Mouse (Mus musculus): Measurements from ENCODE around the gene Herc4. TPM values are rescaled to one million over a fixed set of nuclear protein-coding genes. Genes with fewer than 3 reads are reported as not detected.

The Herc4 gene
- polyA plus RNA-seq, 1 experiment, result 7.2 TPM

DNA sequence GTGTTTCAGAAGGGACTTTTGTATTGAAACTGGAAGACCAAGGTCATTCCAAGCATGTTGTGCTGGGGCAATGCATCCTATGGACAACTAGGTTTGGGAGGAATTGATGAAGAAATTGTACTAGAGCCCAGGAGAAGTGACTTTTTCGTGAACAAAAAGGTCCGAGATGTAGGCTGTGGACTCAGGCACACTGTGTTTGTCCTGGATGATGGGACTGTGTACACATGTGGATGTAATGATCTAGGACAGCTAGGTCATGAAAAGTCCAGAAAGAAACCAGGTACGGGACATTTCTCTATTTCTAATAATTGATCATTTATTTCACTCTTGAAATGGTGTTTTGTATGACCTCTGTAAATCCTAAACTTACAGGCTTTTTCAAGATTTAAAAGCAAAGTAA is 2.2 kb downstream of the Herc4 start:
- H3K27me3 ChIP-seq (ENCODE audit: control insufficient read depth, insufficient read depth, low read length), result no peaks in the 10 kb centered on the region
- peaks cover 13% of the 10 kb centered on the region for H3K36me3 ChIP-seq (ENCODE audit: control insufficient read depth, insufficient read depth, low read length)
- 81% methylated on average over 3 of the region's 3 CpGs for WGBS
- peaks cover 7% of the 10 kb centered on the region; the same call in 1 of the 2 replicates for H3K4me1 ChIP-seq (ENCODE audit: control insufficient read depth, insufficient read depth, insufficient read length, low read length)
- TF ChIP-seq CTCF (IDR thresholded peaks at IDR 0.05; ENCODE audit: extremely low read depth, insufficient read length, insufficient replicate concordance, low read depth, low read length), result no peak
- no peak for TF ChIP-seq POLR2A (IDR thresholded peaks at IDR 0.05; ENCODE audit: low read depth, low read length)
- H3K27ac ChIP-seq (ENCODE audit: insufficient read depth, low read depth, low read length), result no peak overlapping the region
- H3K4me3 ChIP-seq (ENCODE audit: low read depth, low read length), result no peak overlapping the region

DNA sequence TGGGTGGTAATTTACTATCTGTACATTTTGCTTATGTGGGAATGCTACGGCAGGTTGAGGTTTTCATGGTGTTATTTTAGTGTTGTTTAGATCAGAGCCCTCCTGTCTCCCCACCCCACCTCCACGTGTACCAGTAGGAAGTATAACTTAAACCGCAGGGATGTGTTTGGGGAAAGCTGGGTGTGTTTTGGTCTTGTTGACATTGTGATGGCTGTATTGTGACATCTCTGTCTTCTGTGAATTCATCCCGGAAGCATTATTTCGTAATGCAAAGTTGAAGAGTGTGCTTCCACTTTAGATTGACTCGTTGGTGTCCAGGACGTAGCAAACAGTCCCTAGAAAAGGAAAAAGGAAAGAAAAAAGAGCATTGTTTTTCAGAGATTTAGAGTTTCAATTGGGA is 3.8 kb downstream of the Herc4 start:
- H3K4me1 ChIP-seq (ENCODE audit: control insufficient read depth, insufficient read depth, insufficient read length, low read length), result peaks cover 7% of the 10 kb centered on the region; the same call in 1 of the 2 replicates
- WGBS, result 53% methylated on average over 7 of the region's 7 CpGs
- TF ChIP-seq CTCF (IDR thresholded peaks at IDR 0.05; ENCODE audit: extremely low read depth, insufficient read length, insufficient replicate concordance, low read depth, low read length), result no peak
- no peak for TF ChIP-seq POLR2A (IDR thresholded peaks at IDR 0.05; ENCODE audit: low read depth, low read length)
- no peaks in the 10 kb centered on the region for H3K27me3 ChIP-seq (ENCODE audit: control insufficient read depth, insufficient read depth, low read length)
- H3K36me3 ChIP-seq (ENCODE audit: control insufficient read depth, insufficient read depth, low read length), result peaks cover 18% of the 10 kb centered on the region
- H3K27ac ChIP-seq (ENCODE audit: insufficient read depth, low read depth, low read length), result no peak overlapping the region
- no peak overlapping the region for H3K4me3 ChIP-seq (ENCODE audit: low read depth, low read length)

DNA sequence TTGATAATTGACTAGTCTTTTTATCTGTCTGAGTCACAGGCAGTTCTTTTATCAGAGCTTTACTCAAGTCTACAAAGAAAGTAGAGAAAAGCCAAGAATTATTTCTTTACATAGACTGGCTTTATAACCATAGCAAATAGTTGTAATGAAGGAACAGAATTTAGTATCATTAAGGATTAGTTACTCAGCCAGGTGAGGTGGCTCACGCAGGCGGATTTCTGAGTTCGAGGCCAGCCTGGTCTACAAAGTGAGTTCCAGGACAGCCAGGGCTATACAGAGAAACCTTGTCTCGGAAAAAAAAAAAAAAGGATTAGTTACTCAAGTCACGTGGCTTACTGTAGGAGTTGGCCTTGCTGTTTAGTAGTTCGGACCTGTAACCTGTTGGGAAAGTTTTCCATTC is 4.8 kb downstream of the Herc4 start:
- peaks cover 3% of the 10 kb centered on the region; the same call in 1 of the 2 replicates for H3K4me1 ChIP-seq (ENCODE audit: control insufficient read depth, insufficient read depth, insufficient read length, low read length)
- TF ChIP-seq CTCF (IDR thresholded peaks at IDR 0.05; ENCODE audit: extremely low read depth, insufficient read length, insufficient replicate concordance, low read depth, low read length) (no peak), POLR2A (IDR thresholded peaks at IDR 0.05; ENCODE audit: low read depth, low read length) (no peak)
- 92% methylated on average over 6 of the region's 6 CpGs for WGBS
- H3K27ac ChIP-seq (ENCODE audit: insufficient read depth, low read depth, low read length), result no peak overlapping the region
- H3K4me3 ChIP-seq (ENCODE audit: low read depth, low read length), result no peak overlapping the region
- H3K36me3 ChIP-seq (ENCODE audit: control insufficient read depth, insufficient read depth, low read length), result peaks cover 24% of the 10 kb centered on the region
- no peaks in the 10 kb centered on the region for H3K27me3 ChIP-seq (ENCODE audit: control insufficient read depth, insufficient read depth, low read length)

DNA sequence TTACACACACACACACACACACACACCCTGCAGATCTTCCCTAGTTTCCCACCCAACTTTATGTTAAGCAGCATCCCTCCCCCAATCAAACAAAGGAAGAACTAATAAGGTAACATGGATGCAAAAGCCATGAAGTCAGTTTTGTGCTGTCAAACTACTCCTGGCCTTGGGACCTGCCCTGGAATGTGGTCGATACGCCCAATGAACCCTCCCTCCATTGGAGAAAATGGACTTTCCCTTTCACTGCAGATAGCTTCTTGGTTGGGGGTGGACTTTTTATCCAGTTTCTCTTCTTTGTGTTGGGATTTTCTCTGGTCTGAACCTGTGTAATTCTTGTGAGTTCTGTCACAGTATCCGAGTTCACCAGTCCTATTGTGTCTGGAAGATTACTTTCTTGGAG is 15.1 kb downstream of the Herc4 start:
- Histone ChIP-seq H3K4me3 (ENCODE audit: low read depth, low read length) (no peak overlapping the region), H3K4me1 (ENCODE audit: control insufficient read depth, insufficient read depth, insufficient read length, low read length) (peaks cover 3% of the 10 kb centered on the region; the same call in 1 of the 2 replicates), H3K27ac (ENCODE audit: insufficient read depth, low read depth, low read length) (peak overlapping the region; percentile 21; the same call in 1 of the 2 replicates), H3K27me3 (ENCODE audit: control insufficient read depth, insufficient read depth, low read length) (no peaks in the 10 kb centered on the region), H3K36me3 (ENCODE audit: control insufficient read depth, insufficient read depth, low read length) (peaks cover 4% of the 10 kb centered on the region)
- 36% methylated on average over 3 of the region's 3 CpGs for WGBS
- TF ChIP-seq CTCF (IDR thresholded peaks at IDR 0.05; ENCODE audit: extremely low read depth, insufficient read length, insufficient replicate concordance, low read depth, low read length), result no peak
- TF ChIP-seq POLR2A (IDR thresholded peaks at IDR 0.05; ENCODE audit: low read depth, low read length), result no peak

DNA sequence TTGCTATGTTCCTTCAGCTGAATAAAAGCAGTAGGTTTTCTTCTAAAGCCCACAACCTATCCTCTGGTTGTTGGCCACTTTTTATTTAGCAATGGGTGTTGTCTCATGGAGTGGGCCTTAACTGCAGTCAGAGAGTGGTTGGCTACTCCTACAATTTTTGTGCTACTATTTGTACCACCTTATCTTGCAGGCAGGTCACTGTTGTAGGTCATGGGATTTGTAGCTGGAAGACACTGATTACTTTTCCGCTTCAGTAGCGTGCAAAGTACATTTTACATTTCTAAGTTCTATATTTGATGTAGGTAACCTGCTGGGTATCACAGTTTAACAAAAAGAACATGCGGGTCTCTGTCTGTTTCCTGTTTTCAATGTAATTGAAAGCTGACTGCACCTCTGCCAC is 15.7 kb downstream of the Herc4 start:
- Histone ChIP-seq H3K4me3 (ENCODE audit: low read depth, low read length) (no peak overlapping the region), H3K4me1 (ENCODE audit: control insufficient read depth, insufficient read depth, insufficient read length, low read length) (peaks cover 3% of the 10 kb centered on the region; the same call in 1 of the 2 replicates), H3K27ac (ENCODE audit: insufficient read depth, low read depth, low read length) (no peak overlapping the region), H3K27me3 (ENCODE audit: control insufficient read depth, insufficient read depth, low read length) (no peaks in the 10 kb centered on the region), H3K36me3 (ENCODE audit: control insufficient read depth, insufficient read depth, low read length) (peaks cover 6% of the 10 kb centered on the region)
- TF ChIP-seq CTCF (IDR thresholded peaks at IDR 0.05; ENCODE audit: extremely low read depth, insufficient read length, insufficient replicate concordance, low read depth, low read length) (no peak), POLR2A (IDR thresholded peaks at IDR 0.05; ENCODE audit: low read depth, low read length) (no peak)
- 73% methylated on average over 3 of the region's 3 CpGs for WGBS

DNA sequence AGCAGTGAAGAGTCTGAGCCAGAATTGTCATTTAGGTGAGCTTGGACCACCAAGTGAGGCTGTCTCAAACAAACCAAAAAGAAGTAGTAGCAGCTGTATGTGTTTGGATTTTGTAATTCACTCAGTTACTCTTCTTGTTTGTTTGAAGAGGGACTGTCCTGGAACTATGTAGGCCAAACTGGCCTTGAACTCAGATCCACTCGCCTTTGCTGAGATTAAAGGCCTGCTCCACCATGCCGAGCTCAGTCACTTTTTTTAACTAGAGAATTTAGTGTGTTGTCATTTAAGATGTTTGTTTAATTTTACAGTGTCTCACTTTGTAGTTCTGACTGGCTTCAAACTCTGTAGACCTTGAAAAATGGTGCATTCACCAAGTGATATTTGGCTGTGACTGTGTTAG is 24.3 kb downstream of the Herc4 start:
- TF ChIP-seq POLR2A (IDR thresholded peaks at IDR 0.05; ENCODE audit: low read depth, low read length) (no peak), CTCF (IDR thresholded peaks at IDR 0.05; ENCODE audit: extremely low read depth, insufficient read length, insufficient replicate concordance, low read depth, low read length) (no peak)
- peaks cover 28% of the 10 kb centered on the region for H3K36me3 ChIP-seq (ENCODE audit: control insufficient read depth, insufficient read depth, low read length)
- no peak overlapping the region for H3K4me3 ChIP-seq (ENCODE audit: low read depth, low read length)
- WGBS, result 81% methylated on average over 2 of the region's 2 CpGs
- H3K27me3 ChIP-seq (ENCODE audit: control insufficient read depth, insufficient read depth, low read length), result no peaks in the 10 kb centered on the region
- H3K4me1 ChIP-seq (ENCODE audit: control insufficient read depth, insufficient read depth, insufficient read length, low read length), result no peaks in the 10 kb centered on the region
- no peak overlapping the region for H3K27ac ChIP-seq (ENCODE audit: insufficient read depth, low read depth, low read length)

DNA sequence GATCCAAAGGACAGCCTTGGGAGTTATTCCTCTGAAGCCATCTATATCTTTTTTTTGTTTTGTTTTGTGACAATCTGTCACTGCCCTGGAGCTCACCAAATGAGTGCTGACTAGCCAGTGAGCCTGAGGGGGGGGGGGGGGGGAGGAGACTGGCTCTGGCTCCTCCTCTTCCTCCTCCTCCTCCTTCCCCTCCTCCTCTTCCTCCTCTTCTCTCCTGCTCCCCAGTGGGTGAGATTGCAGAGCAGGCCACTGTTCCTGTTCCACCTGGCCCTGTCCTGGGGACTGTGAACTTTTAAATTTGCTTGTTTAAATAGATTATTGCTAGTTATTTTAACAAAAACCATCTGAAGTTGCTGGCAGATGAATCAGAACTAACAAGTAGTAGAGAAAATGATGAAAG is 28.8 kb downstream of the Herc4 start:
- no peaks in the 10 kb centered on the region for H3K4me1 ChIP-seq (ENCODE audit: control insufficient read depth, insufficient read depth, insufficient read length, low read length)
- H3K27me3 ChIP-seq (ENCODE audit: control insufficient read depth, insufficient read depth, low read length), result no peaks in the 10 kb centered on the region
- no peak overlapping the region for H3K27ac ChIP-seq (ENCODE audit: insufficient read depth, low read depth, low read length)
- H3K36me3 ChIP-seq (ENCODE audit: control insufficient read depth, insufficient read depth, low read length), result peaks cover 37% of the 10 kb centered on the region
- no peak overlapping the region for H3K4me3 ChIP-seq (ENCODE audit: low read depth, low read length)
- TF ChIP-seq CTCF (IDR thresholded peaks at IDR 0.05; ENCODE audit: extremely low read depth, insufficient read length, insufficient replicate concordance, low read depth, low read length) (no peak), POLR2A (IDR thresholded peaks at IDR 0.05; ENCODE audit: low read depth, low read length) (no peak)

Measured in small intestine, adult 2 months (tissue).